ENCODE assay signal across 8 mouse cellular contexts in genomic region chr2:68468698-68469097, GRCm38 (mm10). TPM values are rescaled to one million over a fixed set of nuclear protein-coding genes. Genes with fewer than 3 reads are reported as not detected.
DNase-seq lines count a peak whose midpoint lies in the region; ATAC-seq and TF ChIP-seq lines count a peak whose summit lies in the region.

No protein-coding gene starts in this region.

- no peak overlapping the region for H3K9ac ChIP-seq in kidney, embryonic 15.5 days
- H3K9ac ChIP-seq in stomach, postnatal 0 days (ENCODE audit: low read length), result no peak overlapping the region

- ATAC-seq in kidney, embryonic 15.5 days (replicated peaks; ENCODE audit: low FRiP score), result no peak
- ATAC-seq in stomach, postnatal 0 days (ENCODE audit: low FRiP score, low TSS enrichment), result peak; percentile 53

- no peak overlapping the region for H3K4me2 ChIP-seq in kidney, embryonic 15.5 days
- H3K4me2 ChIP-seq in stomach, postnatal 0 days (replicated peaks; ENCODE audit: low read depth), result no peak overlapping the region

- peak; percentile 56; the same call in 1 of the 2 replicates for TF ChIP-seq CTCF in kidney, adult 2 months (conservative IDR thresholded peaks at IDR 0.05; ENCODE audit: insufficient read depth, insufficient read length, low read depth, low read length)
- TF ChIP-seq CTCF in stomach, postnatal 0 days (IDR thresholded peaks at IDR 0.05; ENCODE audit: low read depth), result peak; percentile 83

- 49% methylated on average over 7 of the region's 7 CpGs for WGBS in kidney, adult 2 months
- WGBS in kidney, embryonic 15.5 days, result 59% methylated on average over 7 of the region's 7 CpGs
- WGBS in large intestine, adult 2 months, result 36% methylated on average over 7 of the region's 7 CpGs
- WGBS in stomach, postnatal 0 days, result 58% methylated on average over 7 of the region's 7 CpGs

- peak; percentile 66 for DNase-seq in kidney, adult 2 months
- DNase-seq in adrenal gland, adult 18-20 months (ENCODE audit: low spot score in 2 of 2), result peak; percentile 14 to 40
- DNase-seq in heart, adult 8-10 months (ENCODE audit: low spot score), result peak; percentile 44
- DNase-seq in large intestine, adult 2 months (ENCODE audit: low read depth, low spot score), result peak; percentile 53
- DNase-seq in stomach, postnatal 0 days (ENCODE audit: low spot score), result peak; percentile 81
- no peak for DNase-seq in yolk sac, embryonic 10.5 days (ENCODE audit: low spot score)
- no peak for DNase-seq in cerebellum, postnatal 14 days

- H3K36me3 ChIP-seq in kidney, adult 2 months (ENCODE audit: control insufficient read depth, insufficient read depth, low read length), result no peaks in the 10 kb centered on the region
- no peaks in the 10 kb centered on the region for H3K36me3 ChIP-seq in kidney, embryonic 15.5 days
- no peaks in the 10 kb centered on the region for H3K36me3 ChIP-seq in stomach, postnatal 0 days (ENCODE audit: control insufficient read depth, insufficient read depth, low read length)

- no peaks in the 10 kb centered on the region for H3K9me3 ChIP-seq in kidney, embryonic 15.5 days (replicated peaks)
- no peaks in the 10 kb centered on the region for H3K9me3 ChIP-seq in stomach, postnatal 0 days (ENCODE audit: control insufficient read depth, low read length)

- H3K27me3 ChIP-seq in kidney, adult 2 months (replicated peaks; ENCODE audit: control insufficient read depth, insufficient read depth, low read length), result no peaks in the 10 kb centered on the region
- no peaks in the 10 kb centered on the region for H3K27me3 ChIP-seq in kidney, embryonic 15.5 days
- H3K27me3 ChIP-seq in stomach, postnatal 0 days (ENCODE audit: control insufficient read depth, insufficient read depth, low read length), result no peaks in the 10 kb centered on the region

- peaks cover 8% of the 10 kb centered on the region; the same call in 1 of the 2 replicates for H3K4me1 ChIP-seq in kidney, adult 2 months (ENCODE audit: control insufficient read depth, insufficient read depth, low read length)
- peaks cover 48% of the 10 kb centered on the region for H3K4me1 ChIP-seq in kidney, embryonic 15.5 days
- peaks cover 2% of the 10 kb centered on the region; the same call in 1 of the 2 replicates for H3K4me1 ChIP-seq in stomach, postnatal 0 days (replicated peaks; ENCODE audit: control insufficient read depth, insufficient read depth)

- no peak for TF ChIP-seq POLR2A in kidney, adult 2 months (IDR thresholded peaks at IDR 0.05; ENCODE audit: low read depth, low read length)

- TF ChIP-seq EP300 in stomach, postnatal 0 days (optimal IDR thresholded peaks at IDR 0.05), result no peak

- H3K4me3 ChIP-seq in kidney, adult 2 months (ENCODE audit: insufficient read depth, low read depth, low read length), result no peak overlapping the region
- H3K4me3 ChIP-seq in kidney, embryonic 15.5 days (replicated peaks), result no peak overlapping the region
- H3K4me3 ChIP-seq in stomach, postnatal 0 days (ENCODE audit: low read depth, low read length), result no peak overlapping the region

- no peak overlapping the region for H3K27ac ChIP-seq in kidney, adult 2 months (ENCODE audit: insufficient read depth, low read depth, low read length)
- no peak overlapping the region for H3K27ac ChIP-seq in kidney, embryonic 15.5 days
- H3K27ac ChIP-seq in stomach, postnatal 0 days (replicated peaks), result no peak overlapping the region

RNA-seq across cellular contexts. Expression of gene Stk39, which starts 3.4 kb away (rescaled TPM):
- polyA plus RNA-seq in kidney, adult 2 months (2012; rRNA removed), result 13.9 and 14.6 TPM in 2 replicates
- polyA plus RNA-seq in kidney, embryonic 15.5 days (2015; fragmentation: Nextera tagmentation; extraction: Ambion mirVana), result 19.9 and 20.0 TPM in 2 replicates
- total RNA-seq in adrenal gland, adult 18-20 months (2021), result 10 to 100 TPM; 48.1 to 55.6 TPM
- total RNA-seq in heart, adult 8-10 months (2022), result 10 to 100 TPM; 63.7 to 93.6 (median 79.1) TPM
- 5.0 and 5.7 TPM in 2 replicates for polyA plus RNA-seq in large intestine, adult 2 months (2012; rRNA removed)
- 20.9 and 23.6 TPM in 2 replicates for polyA plus RNA-seq in stomach, postnatal 0 days (2015; fragmentation: Nextera tagmentation; extraction: Ambion mirVana)

Comparison
In these comparisons a context has a peak if more than half of its experiments do, and no peak if none do; other contexts are left out.
1. DNase-seq: peak in kidney, adult 2 months (single experiment), adrenal gland, adult 18-20 months (2 of 2), heart, adult 8-10 months (single experiment), large intestine, adult 2 months (single experiment) and stomach, postnatal 0 days (single experiment); none in yolk sac, embryonic 10.5 days (single experiment) and cerebellum, postnatal 14 days (0 of 2).